Mouse (Mus musculus) heart, embryonic 15.5 days (tissue): ENCODE measurements at regions not wholly inside any gene's neighbourhood (a gene's known extent, or its start where the extent isn't known, plus 50 kb on each side); places are given as distances from the start of the nearest gene placed in this dataset.

ENCODE experiments used
- ATAC-seq: fragments of 200-750 bp; cut with Nextera tagmentation; replicated peaks from 2 replicates; pipeline ENCODE4 v1.8.0; 2017; ENCODE audit warnings: low read depth, moderate TSS enrichment; ENCODE audit not compliant: insufficient number of reproducible peaks, insufficient read depth, low FRiP score
- H3K27ac ChIP-seq: fragments of 300-500 bp; sonication (generic); 2 replicates; pipeline ENCODE4 v1.5.1; 2015; ENCODE audit warnings: mild to moderate bottlenecking, inconsistent platforms
- H3K27me3 ChIP-seq: fragments of 300-500 bp; sonication (generic); 2 replicates; pipeline ENCODE4 v1.6.1; 2015; ENCODE audit warnings: inconsistent platforms
- H3K36me3 ChIP-seq: fragments of 300-500 bp; sonication (generic); 2 replicates; pipeline ENCODE4 v1.6.1; 2015; ENCODE audit warnings: mild to moderate bottlenecking, inconsistent platforms
- H3K4me1 ChIP-seq: fragments of 300-500 bp; sonication (generic); replicated peaks from 2 replicates; pipeline ENCODE4 v1.6.1; 2015; ENCODE audit warnings: inconsistent platforms
- H3K4me2 ChIP-seq: fragments of 300-500 bp; sonication (generic); 2 replicates; pipeline ENCODE4 v1.6.1; 2015; ENCODE audit warnings: inconsistent platforms, mild to moderate bottlenecking, moderate library complexity
- H3K4me3 ChIP-seq: fragments of 300-500 bp; sonication (generic); 2 replicates; pipeline ENCODE4 v1.5.1; 2015; ENCODE audit warnings: mild to moderate bottlenecking, inconsistent platforms
- H3K9ac ChIP-seq: fragments of 300-500 bp; sonication (generic); 2 replicates; pipeline ENCODE4 v1.6.1; 2015; ENCODE audit warnings: mild to moderate bottlenecking, inconsistent platforms
- H3K9me3 ChIP-seq: fragments of 300-500 bp; sonication (generic); replicated peaks from 2 replicates; pipeline ENCODE4 v1.6.1; 2016; ENCODE audit warnings: inconsistent platforms
- WGBS: fragments of 180-500 bp; shearing (Covaris S2); methylation state at CpG from one replicate; pipeline ENCODE4 v1.1.7; 2015; ENCODE audit warnings: mixed read lengths; 5-methylcytosine and 5-hydroxymethylcytosine counted together

DNA sequence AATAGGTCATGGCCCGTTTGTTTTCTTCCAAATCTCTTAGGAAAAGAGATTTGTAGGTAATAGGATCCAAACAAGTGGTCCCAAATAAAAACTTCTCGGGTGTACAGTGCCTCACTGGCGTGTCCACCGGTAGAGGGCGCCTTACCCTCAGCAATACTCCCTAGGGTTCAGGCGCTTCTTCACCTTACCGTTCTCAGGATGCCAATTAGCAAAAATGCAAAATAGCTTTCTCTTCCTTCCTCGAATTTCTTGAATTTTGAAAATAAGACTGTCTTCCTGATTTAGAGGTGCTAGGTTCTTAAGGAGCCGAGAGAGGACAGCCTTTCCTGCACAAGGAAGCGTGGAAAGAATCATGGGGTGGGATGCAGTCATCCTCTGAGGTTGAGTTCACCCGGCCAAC, 275.9 kb downstream of the Pmp22 start:
- Histone ChIP-seq H3K4me2 (no peak overlapping the region), H3K27ac (no peak overlapping the region), H3K9ac (no peak overlapping the region), H3K4me3 (no peak overlapping the region), H3K36me3 (no peaks in the 10 kb centered on the region), H3K27me3 (peaks cover 19% of the 10 kb centered on the region), H3K4me1 (no peaks in the 10 kb centered on the region), H3K9me3 (no peaks in the 10 kb centered on the region)
- 15% methylated on average over 11 of the region's 11 CpGs for WGBS
- no peak for ATAC-seq

- no peak overlapping the region for H3K9ac ChIP-seq
- H3K27ac ChIP-seq, result no peak overlapping the region
- no peak overlapping the region for H3K4me2 ChIP-seq
- no peaks in the 10 kb centered on the region for H3K36me3 ChIP-seq
- H3K4me1 ChIP-seq, result peaks cover 13% of the 10 kb centered on the region
- no peak overlapping the region for H3K4me3 ChIP-seq
- 90% methylated on average over 1 of the region's 1 CpGs for WGBS
- H3K9me3 ChIP-seq, result no peaks in the 10 kb centered on the region
- ATAC-seq, result no peak
- H3K27me3 ChIP-seq, result peaks cover 15% of the 10 kb centered on the region
Measured at GRCm38 (mm10) chr11:63409431-63409830, 280.6 kb downstream of the Pmp22 start.

DNA sequence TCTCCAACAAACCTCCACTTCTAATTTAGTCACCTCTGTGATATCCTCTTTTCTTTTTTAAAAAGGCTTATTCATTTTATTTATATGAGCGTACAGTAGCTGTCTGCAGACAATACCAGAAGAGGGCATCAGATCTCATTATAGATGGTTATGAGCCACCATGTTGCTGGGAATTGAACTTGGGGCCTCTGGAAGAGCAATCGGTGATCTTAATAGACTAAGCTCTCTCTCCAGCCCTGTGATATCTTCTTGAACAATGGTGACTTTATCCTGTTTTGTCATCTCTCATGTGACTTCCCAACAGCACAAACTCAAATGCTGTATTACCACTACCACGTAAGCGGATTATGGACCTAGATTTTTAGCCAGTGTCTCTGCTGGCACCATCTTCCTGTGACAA, 282.1 kb downstream of the Pmp22 start:
- 97% methylated on average over 4 of the region's 4 CpGs for WGBS
- H3K4me1 ChIP-seq, result peaks cover 13% of the 10 kb centered on the region
- H3K36me3 ChIP-seq, result no peaks in the 10 kb centered on the region
- no peak overlapping the region for H3K9ac ChIP-seq
- H3K9me3 ChIP-seq, result no peaks in the 10 kb centered on the region
- no peak for ATAC-seq
- peaks cover 5% of the 10 kb centered on the region for H3K27me3 ChIP-seq
- no peak overlapping the region for H3K4me3 ChIP-seq
- no peak overlapping the region for H3K27ac ChIP-seq
- no peak overlapping the region for H3K4me2 ChIP-seq

DNA sequence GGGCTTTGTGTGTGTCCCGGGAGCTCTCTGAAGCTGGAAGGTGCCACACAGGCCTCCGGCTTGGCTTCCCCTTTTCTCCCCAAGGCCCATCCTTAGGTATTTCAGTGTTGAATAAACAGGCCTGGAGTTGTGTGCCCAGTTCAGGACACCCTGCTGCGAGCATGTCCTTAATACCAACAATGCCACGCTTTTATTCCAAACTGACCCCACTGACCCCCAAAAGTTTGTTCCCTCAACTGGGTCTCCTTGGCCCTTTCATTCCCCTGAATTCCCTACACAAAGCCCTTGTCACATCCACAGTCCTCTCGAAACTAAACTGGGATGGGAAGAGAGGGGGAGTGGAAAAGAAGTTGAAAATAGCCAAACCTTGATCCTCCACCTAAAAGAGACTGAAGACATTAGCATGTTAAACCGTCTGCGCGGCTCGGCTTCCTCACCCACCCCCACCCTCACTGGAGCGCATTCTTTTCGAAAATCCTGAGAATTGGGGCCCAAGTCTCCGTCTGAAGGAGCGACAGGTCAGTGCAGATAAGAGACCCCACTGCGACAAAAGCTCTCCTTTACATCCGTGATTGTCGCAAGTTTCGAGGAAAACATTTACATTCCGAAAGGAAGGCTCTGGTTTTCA, 283.7 kb downstream of the Pmp22 start:
- Histone ChIP-seq H3K27me3 (no peaks in the 10 kb centered on the region), H3K9me3 (no peaks in the 10 kb centered on the region), H3K36me3 (no peaks in the 10 kb centered on the region), H3K4me1 (peaks cover 13% of the 10 kb centered on the region), H3K4me2 (peak overlapping the region; percentile 61), H3K9ac (no peak overlapping the region), H3K4me3 (peak overlapping the region; percentile 34), H3K27ac (no peak overlapping the region)
- WGBS, result 15% methylated on average over 18 of the region's 18 CpGs
- ATAC-seq, result no peak

DNA sequence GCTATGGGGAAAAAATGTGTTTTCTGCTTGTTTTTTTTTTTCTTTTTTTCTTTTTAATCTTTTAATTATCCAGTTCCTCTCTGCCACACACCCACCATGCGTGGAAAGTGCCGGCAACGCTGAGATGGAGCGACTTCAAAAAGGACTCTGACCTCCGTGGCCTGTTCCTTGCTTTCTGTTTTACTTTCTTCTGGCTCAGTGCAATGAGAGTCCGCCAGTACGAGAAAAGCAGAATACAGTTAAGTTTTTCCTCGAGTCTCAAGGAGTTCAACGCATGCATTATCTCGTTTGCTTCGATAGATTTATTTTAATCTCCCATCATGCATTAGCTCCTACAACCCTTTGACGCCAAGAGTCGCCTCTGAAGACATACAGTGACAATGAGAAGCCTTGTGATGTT, 284.3 kb downstream of the Pmp22 start:
- Histone ChIP-seq H3K9me3 (no peaks in the 10 kb centered on the region), H3K4me2 (peak overlapping the region; percentile 61), H3K36me3 (no peaks in the 10 kb centered on the region), H3K27ac (no peak overlapping the region), H3K27me3 (no peaks in the 10 kb centered on the region), H3K9ac (no peak overlapping the region), H3K4me1 (peaks cover 13% of the 10 kb centered on the region), H3K4me3 (peak overlapping the region; percentile 34)
- no peak for ATAC-seq
- WGBS, result 21% methylated on average over 13 of the region's 13 CpGs

DNA sequence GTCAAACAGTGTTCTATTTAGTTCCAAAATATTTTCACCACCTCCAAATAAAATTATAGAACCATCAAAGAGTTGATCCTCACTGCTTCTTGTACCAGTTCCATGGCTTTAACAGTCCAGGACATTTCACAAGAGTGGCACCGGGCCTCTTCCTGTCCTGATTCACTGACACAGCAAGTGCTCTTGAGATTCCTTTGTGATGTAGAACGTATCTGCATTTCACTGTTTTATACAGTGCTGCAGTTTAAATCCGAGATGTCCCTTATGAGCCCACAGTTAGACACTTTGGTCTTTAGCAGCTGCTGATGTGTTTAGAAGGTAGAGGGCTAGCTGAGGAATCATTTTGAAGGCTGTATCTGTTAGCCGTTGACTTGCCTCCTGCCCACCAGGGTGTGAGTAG, 284.8 kb downstream of the Pmp22 start:
- no peaks in the 10 kb centered on the region for H3K27me3 ChIP-seq
- 66% methylated on average over 4 of the region's 4 CpGs for WGBS
- H3K4me3 ChIP-seq, result no peak overlapping the region
- H3K27ac ChIP-seq, result no peak overlapping the region
- H3K9me3 ChIP-seq, result no peaks in the 10 kb centered on the region
- ATAC-seq, result no peak
- no peak overlapping the region for H3K9ac ChIP-seq
- H3K4me2 ChIP-seq, result no peak overlapping the region
- H3K36me3 ChIP-seq, result no peaks in the 10 kb centered on the region
- H3K4me1 ChIP-seq, result peaks cover 13% of the 10 kb centered on the region

DNA sequence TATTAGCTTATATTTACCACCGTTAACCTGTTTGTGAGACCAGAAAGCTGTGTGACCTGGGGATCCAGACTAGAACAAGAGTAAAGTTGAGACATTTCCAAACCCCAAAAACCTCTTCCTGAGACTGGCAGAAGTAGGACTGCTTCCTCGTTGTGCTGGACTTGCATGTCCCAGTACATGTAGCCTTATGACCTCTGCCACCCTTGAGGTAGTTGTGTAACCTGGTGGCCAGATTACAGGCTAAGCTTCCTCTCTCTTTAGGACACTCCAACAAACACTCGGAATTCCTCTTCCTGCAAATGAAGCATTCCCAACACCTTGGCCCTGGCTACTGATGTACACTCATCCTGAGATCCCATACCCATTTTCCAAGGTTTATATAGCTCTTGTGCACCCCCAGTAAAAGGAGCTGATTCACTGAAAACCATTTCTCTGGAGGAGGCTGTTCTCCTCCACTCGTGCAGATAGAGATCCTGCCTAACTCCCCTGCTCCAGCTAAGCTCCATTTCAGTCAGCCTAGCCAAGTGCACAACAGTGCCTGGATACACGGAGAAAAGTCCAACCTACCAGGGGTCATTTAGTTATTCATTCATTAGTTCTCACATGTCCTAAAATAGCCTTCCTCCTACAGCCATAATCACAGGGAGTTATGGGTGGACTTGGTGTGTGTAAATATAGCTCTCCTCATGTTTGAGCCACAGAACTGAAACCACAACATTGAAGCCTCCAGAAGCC, 289.4 kb downstream of the Pmp22 start:
- no peaks in the 10 kb centered on the region for H3K9me3 ChIP-seq
- ATAC-seq, result no peak
- peaks cover 10% of the 10 kb centered on the region for H3K4me1 ChIP-seq
- H3K9ac ChIP-seq, result no peak overlapping the region
- 60% methylated on average over 5 of the region's 5 CpGs for WGBS
- H3K27me3 ChIP-seq, result no peaks in the 10 kb centered on the region
- no peaks in the 10 kb centered on the region for H3K36me3 ChIP-seq
- no peak overlapping the region for H3K4me2 ChIP-seq
- no peak overlapping the region for H3K4me3 ChIP-seq
- no peak overlapping the region for H3K27ac ChIP-seq

- H3K4me1 ChIP-seq, result peaks cover 9% of the 10 kb centered on the region
- 77% methylated on average over 3 of the region's 3 CpGs for WGBS
- no peaks in the 10 kb centered on the region for H3K36me3 ChIP-seq
- H3K4me3 ChIP-seq, result no peak overlapping the region
- H3K27me3 ChIP-seq, result no peaks in the 10 kb centered on the region
- no peak for ATAC-seq
- no peak overlapping the region for H3K27ac ChIP-seq
- H3K9ac ChIP-seq, result no peak overlapping the region
- no peak overlapping the region for H3K4me2 ChIP-seq
- H3K9me3 ChIP-seq, result no peaks in the 10 kb centered on the region
Measured at GRCm38 (mm10) chr11:63420341-63420740, 291.6 kb downstream of the Pmp22 start.

GRCm38 (mm10) chr11:63422069-63422468, 293.3 kb downstream of the Pmp22 start:
- 50% methylated on average over 3 of the region's 3 CpGs for WGBS
- H3K27ac ChIP-seq, result no peak overlapping the region
- no peak for ATAC-seq
- H3K4me1 ChIP-seq, result peaks cover 9% of the 10 kb centered on the region
- H3K36me3 ChIP-seq, result no peaks in the 10 kb centered on the region
- no peak overlapping the region for H3K4me2 ChIP-seq
- H3K27me3 ChIP-seq, result no peaks in the 10 kb centered on the region
- H3K4me3 ChIP-seq, result no peak overlapping the region
- H3K9me3 ChIP-seq, result no peaks in the 10 kb centered on the region
- no peak overlapping the region for H3K9ac ChIP-seq

DNA sequence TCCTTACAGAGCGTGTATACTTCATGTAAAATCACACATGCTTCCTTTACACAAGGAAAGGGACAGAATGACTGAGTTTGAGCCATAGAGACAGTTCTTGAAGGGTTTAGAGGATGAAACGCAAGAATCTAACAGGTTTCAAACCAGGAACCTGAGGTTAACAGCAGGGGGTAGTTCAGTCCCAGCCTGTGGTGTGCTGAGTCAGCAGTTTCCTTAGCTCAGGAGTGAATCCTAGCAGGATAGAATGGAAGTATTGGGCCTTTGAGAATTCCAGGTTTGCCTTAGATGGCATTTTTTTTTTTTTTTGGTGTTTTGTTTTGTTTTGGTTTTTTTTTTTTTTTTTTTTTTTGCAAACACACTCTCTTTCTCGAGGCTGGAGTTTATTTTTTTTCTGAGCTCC, 295.5 kb downstream of the Pmp22 start:
- no peak for ATAC-seq
- no peak overlapping the region for H3K4me2 ChIP-seq
- H3K9ac ChIP-seq, result no peak overlapping the region
- H3K36me3 ChIP-seq, result no peaks in the 10 kb centered on the region
- peaks cover 9% of the 10 kb centered on the region for H3K4me1 ChIP-seq
- no peak overlapping the region for H3K27ac ChIP-seq
- H3K4me3 ChIP-seq, result no peak overlapping the region
- WGBS, result 68% methylated on average over 3 of the region's 3 CpGs
- no peaks in the 10 kb centered on the region for H3K9me3 ChIP-seq
- no peaks in the 10 kb centered on the region for H3K27me3 ChIP-seq

DNA sequence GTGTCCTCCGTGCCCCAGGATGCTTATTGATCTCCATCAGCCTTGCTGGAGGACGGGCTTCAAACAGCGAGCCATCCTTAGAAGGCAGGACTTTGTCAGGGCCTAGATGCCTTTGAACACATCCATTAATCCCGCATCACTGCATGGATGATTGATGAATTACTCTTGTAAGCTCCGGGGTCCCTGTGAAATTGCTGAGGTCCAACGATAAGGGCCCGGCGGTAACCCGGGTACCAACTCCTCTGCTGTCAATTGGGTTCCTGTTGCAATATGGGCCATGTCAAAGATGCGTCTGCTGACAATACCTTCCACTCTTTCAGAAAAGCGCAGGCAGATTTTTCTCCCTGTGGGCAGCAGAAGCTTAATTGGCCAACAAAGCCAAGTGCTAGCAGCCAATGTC, 297.0 kb downstream of the Pmp22 start:
- no peak overlapping the region for H3K27ac ChIP-seq
- no peak overlapping the region for H3K4me3 ChIP-seq
- ATAC-seq, result no peak
- H3K27me3 ChIP-seq, result no peaks in the 10 kb centered on the region
- H3K9ac ChIP-seq, result no peak overlapping the region
- no peak overlapping the region for H3K4me2 ChIP-seq
- H3K4me1 ChIP-seq, result 0 out of 2 replicates have a peak, but pooled peaks cover 6% of the 10 kb centered on the region
- no peaks in the 10 kb centered on the region for H3K9me3 ChIP-seq
- no peaks in the 10 kb centered on the region for H3K36me3 ChIP-seq
- 63% methylated on average over 11 of the region's 11 CpGs for WGBS

DNA sequence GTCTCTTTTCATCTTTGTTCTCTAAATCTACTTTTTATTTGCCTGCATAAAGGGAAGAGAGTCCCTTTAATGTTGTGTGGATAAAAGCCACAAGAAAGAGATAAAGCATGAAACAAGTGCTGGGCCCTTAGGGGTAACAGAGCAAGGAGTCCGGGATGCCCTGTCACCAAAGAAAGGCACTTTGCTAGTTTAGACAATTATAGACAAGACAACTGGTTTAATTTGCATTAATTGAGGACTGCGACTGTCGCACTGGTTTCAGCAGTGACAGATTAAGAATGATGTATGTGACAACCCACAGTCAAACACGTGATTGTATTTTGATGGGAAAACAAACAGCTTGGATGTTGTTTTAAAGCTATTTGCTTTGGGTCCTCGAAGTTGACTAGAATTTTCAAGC, 325.0 kb downstream of the Pmp22 start:
- no peaks in the 10 kb centered on the region for H3K36me3 ChIP-seq
- H3K4me2 ChIP-seq, result no peak overlapping the region
- 80% methylated on average over 5 of the region's 5 CpGs for WGBS
- no peak for ATAC-seq
- H3K9me3 ChIP-seq, result no peaks in the 10 kb centered on the region
- no peak overlapping the region for H3K9ac ChIP-seq
- H3K27ac ChIP-seq, result no peak overlapping the region
- no peaks in the 10 kb centered on the region for H3K27me3 ChIP-seq
- H3K4me3 ChIP-seq, result no peak overlapping the region
- peaks cover 13% of the 10 kb centered on the region; the same call in 1 of the 2 replicates for H3K4me1 ChIP-seq
